Mouse (Mus musculus): ENCODE measurements around the gene Klhl28. TPM values are rescaled to one million over a fixed set of nuclear protein-coding genes. Genes with fewer than 3 reads are reported as not detected.

Klhl28 gene
- 27.4 and 29.5 TPM in 2 replicates for total RNA-seq (2014; rRNA removed)
- polyA plus RNA-seq (2015; fragmentation: Nextera tagmentation; extraction: Ambion mirVana) = 23.6 and 26.4 TPM in 2 replicates

DNA sequence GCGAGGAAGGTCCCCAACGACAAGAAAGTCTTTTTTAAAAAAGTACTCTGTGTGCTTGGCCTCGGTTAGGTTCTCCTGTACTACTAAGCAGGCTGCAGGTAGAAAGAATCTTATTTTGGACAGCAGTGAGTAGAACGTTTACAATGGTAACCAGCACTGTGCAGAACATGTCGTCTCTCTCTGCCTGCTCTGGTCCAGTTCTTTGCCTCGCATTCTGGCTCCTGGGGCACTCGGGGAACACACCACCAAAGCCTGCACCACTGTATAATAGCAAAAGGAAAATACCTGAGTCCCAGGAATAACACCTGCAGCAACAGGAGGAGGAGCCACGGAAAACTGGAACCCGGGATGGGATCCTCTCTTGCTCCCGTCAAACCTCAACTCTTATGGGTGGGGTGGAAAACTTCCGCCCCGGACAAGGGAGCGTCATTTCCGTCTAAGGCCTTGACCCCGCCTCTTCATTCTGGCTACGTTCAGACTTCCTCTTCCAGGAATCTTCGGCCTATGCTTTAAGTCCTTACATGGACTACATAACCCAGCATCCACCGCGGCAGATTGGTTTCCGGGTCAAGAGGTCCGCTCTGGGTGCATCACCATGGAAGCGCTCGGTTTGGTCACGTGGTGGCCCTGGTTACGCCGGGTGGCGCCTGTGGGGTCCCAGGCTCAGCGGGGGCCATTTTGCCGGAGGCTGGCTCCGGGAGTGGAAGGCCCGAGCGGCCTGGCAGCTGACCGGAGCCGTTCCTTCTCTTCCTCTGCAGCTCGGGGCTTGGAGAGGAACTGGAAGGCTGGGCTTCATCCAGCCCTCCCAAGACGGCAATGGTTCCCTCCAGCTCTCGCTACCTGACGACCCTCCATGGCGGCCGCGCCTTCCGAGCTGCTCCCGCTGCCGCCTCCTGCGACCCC, at the start of gene Klhl28, which contains the start of gene Togaram1:
Klhl28 (minus strand) TSS at position 411 of the 903 bp plus-strand sequence.
Togaram1 (plus strand) TSS at position 681 of the 903 bp plus-strand sequence.
- Histone ChIP-seq H3K4me3 (ENCODE audit: low read depth, low read length) (peak within 1 kb of the TSS; percentile 68), H3K4me2 (ENCODE audit: low read depth) (peak within 1 kb of the TSS; percentile 72), H3K36me3 (ENCODE audit: insufficient read depth) (no peaks in the 10 kb centered on the region), H3K4me1 (ENCODE audit: insufficient read depth) (peaks cover 20% of the 10 kb centered on the region), H3K9ac (peak within 1 kb of the TSS; percentile 72), H3K27me3 (ENCODE audit: insufficient read depth, low read length) (no peaks in the 10 kb centered on the region), H3K27ac (ENCODE audit: low read depth, low read length) (peak within 1 kb of the TSS; percentile 92), H3K9me3 (ENCODE audit: low read length) (no peaks in the 10 kb centered on the region)
- peak; percentile 99 for DNase-seq
- peak; percentile 98 for ATAC-seq
- WGBS = under 1% methylated on average over 44 of the region's 45 CpGs
- no peak for TF ChIP-seq CTCF (IDR thresholded peaks at IDR 0.05; ENCODE audit: low read depth)

- H3K27me3 ChIP-seq (ENCODE audit: insufficient read depth, low read length) = no peaks in the 10 kb centered on the region
- no peak overlapping the region for H3K4me3 ChIP-seq (ENCODE audit: low read depth, low read length)
Measured at GRCm38 (mm10) chr12:65007725-65008124, 42.4 kb upstream of the Klhl28 start.

DNA sequence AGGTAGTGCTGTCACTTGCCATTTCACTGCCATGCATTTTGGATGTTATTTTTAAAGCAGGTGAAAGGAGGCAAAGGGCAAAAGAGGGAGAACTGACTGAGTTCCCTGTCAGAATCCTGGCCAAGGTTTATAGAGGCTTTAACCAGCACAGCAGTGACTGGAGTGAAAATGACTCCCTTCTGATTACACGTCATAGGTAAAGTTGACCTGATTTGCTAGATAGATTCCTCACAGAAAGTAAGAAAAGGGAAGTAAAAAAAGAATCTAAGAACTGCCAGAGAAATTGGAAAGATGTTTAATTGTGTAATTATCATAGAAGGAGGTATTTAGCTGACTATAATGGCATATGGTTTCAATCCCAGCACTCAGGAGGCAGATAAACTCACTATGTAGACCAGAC, 12.2 kb upstream of the Klhl28 start:
- DNase-seq (no peak), ATAC-seq (no peak)
- Histone ChIP-seq H3K4me1 (ENCODE audit: insufficient read depth) (no peaks in the 10 kb centered on the region), H3K9me3 (ENCODE audit: low read length) (no peaks in the 10 kb centered on the region), H3K27me3 (ENCODE audit: insufficient read depth, low read length) (no peaks in the 10 kb centered on the region), H3K36me3 (ENCODE audit: insufficient read depth) (peaks cover 25% of the 10 kb centered on the region), H3K9ac (no peak overlapping the region), H3K27ac (ENCODE audit: low read depth, low read length) (no peak overlapping the region), H3K4me3 (ENCODE audit: low read depth, low read length) (no peak overlapping the region), H3K4me2 (ENCODE audit: low read depth) (no peak overlapping the region)
- WGBS = 88% methylated on average over 1 of the region's 1 CpGs
- no peak for TF ChIP-seq CTCF (IDR thresholded peaks at IDR 0.05; ENCODE audit: low read depth)

More at GRCm38 (mm10) chr12:65007725-65008124, 42.4 kb upstream of the Klhl28 start:
- Histone ChIP-seq H3K9ac (no peak overlapping the region), H3K4me2 (ENCODE audit: low read depth) (no peak overlapping the region), H3K9me3 (ENCODE audit: low read length) (no peaks in the 10 kb centered on the region), H3K36me3 (ENCODE audit: insufficient read depth) (peaks cover 52% of the 10 kb centered on the region), H3K4me1 (ENCODE audit: insufficient read depth) (no peaks in the 10 kb centered on the region), H3K27ac (ENCODE audit: low read depth, low read length) (no peak overlapping the region)
- ATAC-seq (no peak), DNase-seq (no peak)
- TF ChIP-seq CTCF (IDR thresholded peaks at IDR 0.05; ENCODE audit: low read depth) = no peak
- WGBS = 97% methylated on average over 3 of the region's 3 CpGs

- DNase-seq (no peak), ATAC-seq (no peak)
- no peaks in the 10 kb centered on the region for H3K9me3 ChIP-seq (ENCODE audit: low read length)
- H3K9ac ChIP-seq = no peak overlapping the region
- H3K27ac ChIP-seq (ENCODE audit: low read depth, low read length) = no peak overlapping the region
- no peak overlapping the region for H3K4me2 ChIP-seq (ENCODE audit: low read depth)
- H3K4me3 ChIP-seq (ENCODE audit: low read depth, low read length) = no peak overlapping the region
- TF ChIP-seq CTCF (IDR thresholded peaks at IDR 0.05; ENCODE audit: low read depth) = no peak
- peaks cover 22% of the 10 kb centered on the region for H3K36me3 ChIP-seq (ENCODE audit: insufficient read depth)
- H3K27me3 ChIP-seq (ENCODE audit: insufficient read depth, low read length) = no peaks in the 10 kb centered on the region
- 60% methylated on average over 1 of the region's 1 CpGs for WGBS
- H3K4me1 ChIP-seq (ENCODE audit: insufficient read depth) = peaks cover 5% of the 10 kb centered on the region; the same call in 1 of the 2 replicates
Measured at GRCm38 (mm10) chr12:64976191-64976590, 10.9 kb upstream of the Klhl28 start.

GRCm38 (mm10) chr12:64975558-64975957, 10.2 kb upstream of the Klhl28 start:
- TF ChIP-seq CTCF (IDR thresholded peaks at IDR 0.05; ENCODE audit: low read depth) = no peak
- Histone ChIP-seq H3K27ac (ENCODE audit: low read depth, low read length) (no peak overlapping the region), H3K4me3 (ENCODE audit: low read depth, low read length) (no peak overlapping the region), H3K9ac (no peak overlapping the region), H3K4me1 (ENCODE audit: insufficient read depth) (peaks cover 11% of the 10 kb centered on the region; the same call in 1 of the 2 replicates), H3K36me3 (ENCODE audit: insufficient read depth) (peaks cover 22% of the 10 kb centered on the region), H3K9me3 (ENCODE audit: low read length) (no peaks in the 10 kb centered on the region), H3K27me3 (ENCODE audit: insufficient read depth, low read length) (no peaks in the 10 kb centered on the region), H3K4me2 (ENCODE audit: low read depth) (no peak overlapping the region)
- DNase-seq (no peak), ATAC-seq (no peak)
- WGBS = 72% methylated on average over 6 of the region's 6 CpGs

DNA sequence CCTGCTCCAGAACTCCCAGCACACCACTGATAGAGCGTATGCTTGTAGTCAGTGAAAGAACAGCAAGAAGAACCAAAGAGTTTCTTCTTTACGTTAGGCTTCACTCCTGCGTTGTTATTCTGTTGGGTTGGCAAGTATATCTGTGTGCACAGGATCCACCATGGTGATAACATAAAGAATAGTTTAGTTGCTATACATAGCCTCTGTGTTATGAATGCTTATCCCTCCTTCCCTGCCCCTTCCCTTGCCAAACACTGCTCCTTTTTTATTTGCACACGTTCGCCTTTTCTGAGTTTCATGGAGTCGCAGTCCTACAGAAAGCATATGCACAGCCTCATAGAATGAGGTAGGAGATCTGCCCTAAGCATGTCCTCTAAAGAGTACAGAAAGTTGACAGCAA, 6.7 kb upstream of the Klhl28 start:
- no peak overlapping the region for H3K9ac ChIP-seq
- H3K9me3 ChIP-seq (ENCODE audit: low read length) = no peaks in the 10 kb centered on the region
- TF ChIP-seq CTCF (IDR thresholded peaks at IDR 0.05; ENCODE audit: low read depth) = no peak
- H3K4me2 ChIP-seq (ENCODE audit: low read depth) = peak overlapping the region; percentile 27
- 64% methylated on average over 6 of the region's 6 CpGs for WGBS
- ATAC-seq (no peak), DNase-seq (no peak)
- H3K27ac ChIP-seq (ENCODE audit: low read depth, low read length) = no peak overlapping the region
- no peak overlapping the region for H3K4me3 ChIP-seq (ENCODE audit: low read depth, low read length)
- no peaks in the 10 kb centered on the region; the same call in 1 of the 2 replicates for H3K36me3 ChIP-seq (ENCODE audit: insufficient read depth)
- H3K4me1 ChIP-seq (ENCODE audit: insufficient read depth) = peaks cover 24% of the 10 kb centered on the region
- no peaks in the 10 kb centered on the region for H3K27me3 ChIP-seq (ENCODE audit: insufficient read depth, low read length)

DNA sequence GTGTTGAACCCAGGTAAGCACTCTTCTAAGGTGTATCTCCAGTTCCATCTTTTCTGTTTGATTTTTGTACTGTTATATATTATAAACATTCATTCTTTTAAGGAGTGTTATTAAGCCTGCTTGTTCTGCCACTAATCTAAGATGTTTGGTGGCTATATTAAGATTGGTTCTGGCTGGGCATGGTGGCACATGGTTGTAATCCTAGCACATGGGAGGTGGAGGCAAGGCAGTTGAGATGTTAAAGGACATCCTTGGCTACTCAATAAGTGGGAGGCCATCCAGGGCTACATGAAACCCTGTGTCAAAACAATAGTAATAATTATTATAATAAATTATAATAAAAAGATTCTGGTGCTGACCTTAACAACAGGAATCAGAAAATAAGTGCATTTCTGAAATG, 6.1 kb upstream of the Klhl28 start:
- Histone ChIP-seq H3K27ac (ENCODE audit: low read depth, low read length) (no peak overlapping the region), H3K27me3 (ENCODE audit: insufficient read depth, low read length) (no peaks in the 10 kb centered on the region), H3K4me2 (ENCODE audit: low read depth) (peak overlapping the region; percentile 6; the same call in 1 of the 2 replicates), H3K4me3 (ENCODE audit: low read depth, low read length) (no peak overlapping the region), H3K4me1 (ENCODE audit: insufficient read depth) (peaks cover 24% of the 10 kb centered on the region), H3K9ac (no peak overlapping the region), H3K36me3 (ENCODE audit: insufficient read depth) (no peaks in the 10 kb centered on the region), H3K9me3 (ENCODE audit: low read length) (no peaks in the 10 kb centered on the region)
- DNase-seq (no peak), ATAC-seq (no peak)
- no peak for TF ChIP-seq CTCF (IDR thresholded peaks at IDR 0.05; ENCODE audit: low read depth)

Measured in forebrain, postnatal 0 days (tissue).